Mouse (Mus musculus) heart, adult 9 months (tissue): ENCODE data around the gene Zdhhc6.

Source experiments
- DNase-seq, 2 experiments: peaks; one replicate each; pipeline ENCODE4 v3.0.0; 2022; ENCODE audit warnings: low spot score in 2 of 2

Gene Zdhhc6

GRCm38 (mm10) chr19:55315452-55316108 lies at the start of gene Zdhhc6:
Gene Zdhhc6 (minus strand): TSS chr19:55316032.
- DNase-seq = peak; percentile 50 to 81

GRCm38 (mm10) chr19:55362606-55363005 lies 46.8 kb upstream of the Zdhhc6 start:
- DNase-seq = peak in 1 of 2 experiments; percentile 11

- no peak for DNase-seq
These were observed 35.0 kb upstream of the Zdhhc6 start for GRCm38 (mm10) chr19:55350673-55351378.

GRCm38 (mm10) chr19:55348187-55348586 lies 32.4 kb upstream of the Zdhhc6 start:
- no peak for DNase-seq

- DNase-seq = no peak
These were observed 27.4 kb upstream of the Zdhhc6 start for GRCm38 (mm10) chr19:55343274-55343673.

GRCm38 (mm10) chr19:55342423-55342822 lies 26.6 kb upstream of the Zdhhc6 start:
- DNase-seq = no peak

GRCm38 (mm10) chr19:55341377-55341776 lies 25.5 kb upstream of the Zdhhc6 start:
- DNase-seq = no peak

- no peak for DNase-seq
These were observed 24.7 kb upstream of the Zdhhc6 start for GRCm38 (mm10) chr19:55340521-55340920.

GRCm38 (mm10) chr19:55337664-55338063 lies 21.8 kb upstream of the Zdhhc6 start:
- DNase-seq = no peak

- no peak for DNase-seq
These were observed 21.2 kb upstream of the Zdhhc6 start for GRCm38 (mm10) chr19:55337066-55337465.

GRCm38 (mm10) chr19:55336441-55336840 lies 20.6 kb upstream of the Zdhhc6 start:
- no peak for DNase-seq

- no peak for DNase-seq
These were observed 20.0 kb upstream of the Zdhhc6 start for GRCm38 (mm10) chr19:55335881-55336280.

- DNase-seq = peak; percentile 39 to 70
These were observed 16.9 kb upstream of the Zdhhc6 start for GRCm38 (mm10) chr19:55332641-55333268.

GRCm38 (mm10) chr19:55331776-55332175 lies 15.9 kb upstream of the Zdhhc6 start:
- DNase-seq = no peak

- DNase-seq = no peak
These were observed 11.7 kb upstream of the Zdhhc6 start for GRCm38 (mm10) chr19:55327510-55327909.

- no peak for DNase-seq
These were observed 6.8 kb upstream of the Zdhhc6 start for GRCm38 (mm10) chr19:55322604-55323003.

- DNase-seq = no peak
These were observed 3.7 kb upstream of the Zdhhc6 start for GRCm38 (mm10) chr19:55319521-55319920.

- no peak for DNase-seq
These were observed 3.2 kb upstream of the Zdhhc6 start for GRCm38 (mm10) chr19:55319036-55319435.

- no peak for DNase-seq
These were observed 1.1 kb upstream of the Zdhhc6 start for GRCm38 (mm10) chr19:55316901-55317300.

GRCm38 (mm10) chr19:55316109-55316714 lies 380 bp upstream of the Zdhhc6 start, which contains the start of gene Vti1a:
Gene Vti1a (plus strand): TSS chr19:55316295.
- DNase-seq = peak; percentile 74 to 84

- no peak for DNase-seq
These were observed 2.2 kb downstream of the Zdhhc6 start for GRCm38 (mm10) chr19:55313649-55314048.

- no peak for DNase-seq
These were observed 4.0 kb downstream of the Zdhhc6 start for GRCm38 (mm10) chr19:55311874-55312273.
